Mouse (Mus musculus) lung, adult 2 months (tissue): ENCODE data around the gene Nfe2. TPM values are rescaled to one million over a fixed set of nuclear protein-coding genes. Genes with fewer than 3 reads are reported as not detected.

Experiments used
- DNase-seq: peaks from one replicate; pipeline ENCODE4 v3.0.0; 2022
- H3K4me1 ChIP-seq: fragments of 200-500 bp; 2 replicates; pipeline ENCODE4 v1.6.1; 2011; ENCODE audit warnings: low read length; ENCODE audit not compliant: control insufficient read depth, insufficient read depth
- H3K4me3 ChIP-seq: fragments of 200-500 bp; replicated peaks from 2 replicates; pipeline ENCODE3; 2011; ENCODE audit warnings: low read depth, mild to moderate bottlenecking, control low read depth, low read length; ENCODE audit errors: extremely low read depth
- CTCF ChIP-seq: fragments of 200-500 bp; IDR thresholded peaks from 2 replicates; pipeline ENCODE4 v1.5.1; 2011; ENCODE audit warnings: mild to moderate bottlenecking, low read length, control low read depth; ENCODE audit not compliant: insufficient read depth
- POLR2A ChIP-seq: fragments of 200-500 bp; IDR thresholded peaks from 2 replicates; pipeline ENCODE4 v1.6.1; 2011; ENCODE audit warnings: low read depth, mild to moderate bottlenecking, control low read depth, low read length, borderline replicate concordance; ENCODE audit errors: extremely low read depth
- WGBS: fragments of 180-500 bp; shearing (Covaris S2); methylation state at CpG from one replicate; pipeline ENCODE4 v1.1.7; 2018; 5-methylcytosine and 5-hydroxymethylcytosine counted together
- polyA plus RNA-seq: library from polyadenylated mRNA; depleted of rRNA; stranded (reverse); fragments of >200 nt; gene quantifications from 2 replicates; pipeline ENCODE4 v1.2.3, GENCODE M21; 2012

Nfe2 gene
- polyA plus RNA-seq, 1 experiment: 14.1 TPM

- no peak for TF ChIP-seq POLR2A
- TF ChIP-seq CTCF: no peak
- DNase-seq: no peak
- WGBS: 74% methylated on average over 2 of the region's 2 CpGs
- Histone ChIP-seq H3K4me1 (peaks cover 10% of the 10 kb centered on the region), H3K4me3 (no peak overlapping the region)
Measured at GRCm38 (mm10) chr15:103301046-103301445, 42.8 kb upstream of the Nfe2 start.

GRCm38 (mm10) chr15:103300560-103300959 lies 42.4 kb upstream of the Nfe2 start:
- WGBS: 51% methylated on average over 2 of the region's 2 CpGs
- Histone ChIP-seq H3K4me3 (no peak overlapping the region), H3K4me1 (peaks cover 6% of the 10 kb centered on the region)
- TF ChIP-seq CTCF: no peak
- TF ChIP-seq POLR2A: no peak
- DNase-seq: no peak

- Histone ChIP-seq H3K4me1 (peaks cover 5% of the 10 kb centered on the region), H3K4me3 (no peak overlapping the region)
- WGBS: 40% methylated on average over 18 of the region's 18 CpGs
- TF ChIP-seq CTCF: no peak
- TF ChIP-seq POLR2A: no peak
- DNase-seq: no peak
Measured at GRCm38 (mm10) chr15:103300067-103300471, 41.9 kb upstream of the Nfe2 start.

DNA sequence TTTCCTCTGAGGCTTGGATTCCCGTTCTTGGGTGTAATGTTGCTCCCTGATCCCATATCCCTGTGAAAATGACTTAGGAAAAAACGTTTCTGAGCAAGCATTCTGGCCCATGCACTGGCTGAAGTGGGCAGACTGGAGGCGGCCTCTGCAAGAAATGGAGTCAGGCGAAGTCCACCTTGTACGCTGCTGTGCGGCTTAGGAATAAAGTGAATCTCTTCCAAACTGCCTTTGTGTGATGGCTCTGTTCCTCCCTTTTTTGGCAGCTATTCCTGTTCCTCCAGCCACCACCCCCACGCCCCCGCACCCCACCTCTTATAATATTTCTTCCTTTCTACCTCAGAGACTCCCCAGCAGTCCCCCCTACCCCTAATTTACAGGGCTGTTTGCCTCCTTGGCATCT lies 41.4 kb upstream of the Nfe2 start:
- 58% methylated on average over 8 of the region's 8 CpGs for WGBS

GRCm38 (mm10) chr15:103298861-103299616 lies 40.8 kb upstream of the Nfe2 start:
- WGBS: 72% methylated on average over 5 of the region's 5 CpGs
- no peak for TF ChIP-seq POLR2A
- Histone ChIP-seq H3K4me1 (peaks cover 2% of the 10 kb centered on the region), H3K4me3 (no peak overlapping the region)
- DNase-seq: peak; percentile 35

More for the DNA sequence above, 41.4 kb upstream of the Nfe2 start:
- Histone ChIP-seq H3K4me3 (no peak overlapping the region), H3K4me1 (peaks cover 5% of the 10 kb centered on the region)
- DNase-seq: no peak
- TF ChIP-seq POLR2A: no peak
- no peak for TF ChIP-seq CTCF

- 69% methylated on average over 3 of the region's 3 CpGs for WGBS
- DNase-seq: no peak
- TF ChIP-seq POLR2A (no peak), CTCF (no peak)
- no peaks in the 10 kb centered on the region for H3K4me1 ChIP-seq
- no peak overlapping the region for H3K4me3 ChIP-seq
Measured at GRCm38 (mm10) chr15:103298026-103298425, 39.8 kb upstream of the Nfe2 start.

GRCm38 (mm10) chr15:103297313-103297712 lies 39.1 kb upstream of the Nfe2 start:
- TF ChIP-seq CTCF (no peak), POLR2A (no peak)
- no peak overlapping the region for H3K4me3 ChIP-seq
- 71% methylated on average over 6 of the region's 6 CpGs for WGBS
- H3K4me1 ChIP-seq: no peaks in the 10 kb centered on the region
- DNase-seq: no peak

- WGBS: 36% methylated on average over 5 of the region's 5 CpGs
- no peak for TF ChIP-seq POLR2A
- TF ChIP-seq CTCF: no peak
- Histone ChIP-seq H3K4me3 (no peak overlapping the region), H3K4me1 (no peaks in the 10 kb centered on the region)
- no peak for DNase-seq
Measured at GRCm38 (mm10) chr15:103295851-103296250, 37.6 kb upstream of the Nfe2 start.

GRCm38 (mm10) chr15:103294649-103295048 lies 36.4 kb upstream of the Nfe2 start:
- WGBS: 83% methylated on average over 2 of the region's 2 CpGs
- H3K4me1 ChIP-seq: no peaks in the 10 kb centered on the region
- DNase-seq: no peak
- no peak overlapping the region for H3K4me3 ChIP-seq
- no peak for TF ChIP-seq CTCF
- TF ChIP-seq POLR2A: no peak

DNA sequence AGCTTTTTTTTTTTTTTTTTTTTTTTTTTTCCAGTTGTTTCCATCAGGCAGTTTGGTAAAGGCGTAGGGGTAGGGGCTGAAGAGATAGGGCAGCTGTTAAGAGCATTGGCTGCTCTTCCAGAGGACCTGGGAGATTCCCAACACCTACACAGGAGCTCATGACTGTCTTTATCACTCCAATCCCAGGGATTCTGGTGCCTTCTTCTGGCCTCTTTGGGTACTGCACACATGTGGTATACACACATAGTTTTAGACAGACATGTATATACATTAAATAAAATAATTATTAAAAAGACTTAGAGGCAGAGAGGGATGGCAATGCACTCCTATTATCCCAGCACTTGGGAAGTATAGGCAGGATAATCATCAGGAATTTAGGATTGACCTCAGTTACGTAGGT lies 35.2 kb upstream of the Nfe2 start:
- no peak for DNase-seq
- H3K4me1 ChIP-seq: no peaks in the 10 kb centered on the region
- no peak overlapping the region for H3K4me3 ChIP-seq
- TF ChIP-seq POLR2A: no peak
- TF ChIP-seq CTCF: no peak
- 96% methylated on average over 2 of the region's 2 CpGs for WGBS
